Mouse (Mus musculus) c-Kit-positive CD71-negative TER-119-negative erythroid progenitor cells, embryonic 14.5 days (primary cell): Measurements from ENCODE around the gene Gpc3.
A peak's percentile ranks its signal among the peaks of the same experiment; 100 is the strongest.

Source experiments
- DNase-seq: peaks from one replicate; pipeline ENCODE4 v3.0.0-alpha.2; 2013; ENCODE audit warnings: low read depth

The Gpc3 gene

DNA sequence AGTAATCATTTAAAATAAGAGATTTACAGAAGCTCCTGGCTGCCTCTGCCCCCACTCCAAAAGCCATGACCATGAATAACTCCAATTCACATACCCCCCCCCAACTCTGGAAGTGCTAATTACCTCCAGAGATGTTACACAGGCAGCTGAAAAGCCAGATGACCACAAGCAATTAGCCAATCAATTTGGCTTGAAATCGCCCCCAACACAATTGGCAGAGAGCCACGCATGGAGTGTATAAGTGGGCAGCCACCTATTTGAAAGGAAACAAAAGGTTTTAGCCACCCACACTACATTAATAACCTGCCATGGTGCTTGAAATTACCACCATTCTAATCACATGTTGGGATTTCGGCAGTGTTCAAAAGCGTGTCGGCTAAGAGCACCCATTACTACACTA, 55.2 kb downstream of the Gpc3 start:
- DNase-seq: no peak

DNA sequence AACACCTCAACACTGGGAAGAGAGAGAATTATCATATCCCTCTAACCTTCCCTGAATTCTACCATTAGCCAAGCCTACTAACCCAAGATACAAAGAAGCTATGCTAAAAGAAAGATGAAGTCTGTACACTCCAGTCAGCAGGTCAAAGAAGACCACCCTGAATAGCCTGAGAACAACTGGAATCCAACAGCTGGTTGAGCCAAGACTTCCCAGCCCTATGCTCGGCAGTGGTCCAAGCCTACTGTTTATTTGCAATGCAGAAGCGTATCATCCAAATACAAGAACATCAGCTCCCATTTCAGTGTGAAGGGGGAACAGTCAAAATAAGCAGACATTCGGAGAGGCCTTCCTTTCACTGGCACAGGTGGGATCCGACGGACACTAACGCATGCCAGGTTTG, 56.3 kb downstream of the Gpc3 start:
- no peak for DNase-seq

DNA sequence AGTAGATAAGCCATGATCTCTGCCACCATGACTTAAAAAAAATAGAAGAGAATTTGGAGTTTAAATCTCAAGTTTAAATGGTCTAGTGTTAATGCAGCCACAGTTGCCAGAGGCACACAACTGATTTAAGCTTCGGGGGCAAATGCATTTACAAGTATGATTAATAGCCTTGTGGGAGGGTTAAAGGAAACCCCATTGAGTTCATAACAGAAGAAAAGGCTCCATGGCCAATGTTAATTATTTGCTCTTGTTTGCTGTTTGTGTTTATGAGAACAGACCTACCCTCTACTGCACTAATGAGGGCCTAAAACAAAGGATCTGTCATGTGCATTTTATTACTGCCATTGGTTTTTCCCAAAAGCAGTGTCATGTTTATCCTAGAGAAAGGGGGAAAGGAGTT, 62.5 kb downstream of the Gpc3 start:
- DNase-seq: no peak

DNA sequence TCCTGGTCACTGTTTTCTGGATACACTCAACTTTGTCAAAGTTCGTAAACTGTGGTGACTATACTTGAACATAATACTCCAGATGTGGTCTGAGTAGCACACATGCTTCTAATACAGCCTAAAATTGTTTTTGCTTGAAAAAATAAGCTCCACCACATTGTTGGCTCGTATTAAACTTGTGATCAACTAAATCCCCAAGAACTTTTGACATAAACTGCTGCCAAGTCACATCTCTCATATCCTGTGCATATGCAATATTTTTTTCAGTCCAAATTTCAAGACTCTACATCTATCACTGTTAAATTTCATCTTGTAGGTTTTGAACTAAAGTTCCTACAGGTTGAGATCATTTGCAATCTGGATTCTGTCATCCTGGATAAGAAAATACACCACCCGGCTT, 69.1 kb downstream of the Gpc3 start:
- no peak for DNase-seq

DNA sequence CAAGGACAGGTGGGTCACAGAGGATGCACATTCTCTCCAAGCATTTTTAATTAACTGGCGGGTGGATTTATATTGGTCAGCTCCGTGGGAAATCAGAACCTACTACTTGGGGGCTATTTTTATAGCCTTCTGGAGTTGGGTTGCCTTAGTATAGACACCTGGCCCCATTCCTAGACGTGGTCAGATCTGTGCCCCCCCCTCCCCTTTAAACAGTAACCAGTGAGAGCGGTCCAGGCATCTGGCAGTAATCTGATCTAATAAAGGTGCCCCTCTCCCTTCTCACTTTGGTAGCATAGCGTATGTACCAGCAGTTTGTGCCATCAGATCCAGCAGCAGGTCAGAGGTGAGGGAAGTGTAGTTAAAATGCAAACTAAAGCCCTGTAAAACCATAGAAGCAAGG, 76.5 kb downstream of the Gpc3 start:
- DNase-seq: no peak

DNA sequence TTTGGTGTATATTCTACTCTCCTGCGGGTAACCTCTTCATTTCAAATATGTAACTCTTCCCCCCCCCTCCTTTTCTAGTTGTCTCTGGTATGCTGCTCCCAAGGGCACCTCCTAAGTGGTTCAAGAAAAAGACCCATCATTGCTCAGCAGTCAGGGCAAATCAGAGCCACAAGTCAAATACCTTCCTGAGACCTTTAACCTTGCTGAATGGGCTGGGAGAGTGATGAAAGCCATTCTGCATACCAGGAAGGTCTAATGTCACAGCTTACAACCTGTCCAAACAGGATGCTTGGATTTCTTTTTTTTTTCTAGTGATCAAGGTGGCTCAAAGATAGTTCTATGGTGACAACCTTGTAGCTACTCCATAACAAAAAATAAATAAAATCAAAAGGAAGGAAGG, 80.0 kb downstream of the Gpc3 start:
- no peak for DNase-seq

DNA sequence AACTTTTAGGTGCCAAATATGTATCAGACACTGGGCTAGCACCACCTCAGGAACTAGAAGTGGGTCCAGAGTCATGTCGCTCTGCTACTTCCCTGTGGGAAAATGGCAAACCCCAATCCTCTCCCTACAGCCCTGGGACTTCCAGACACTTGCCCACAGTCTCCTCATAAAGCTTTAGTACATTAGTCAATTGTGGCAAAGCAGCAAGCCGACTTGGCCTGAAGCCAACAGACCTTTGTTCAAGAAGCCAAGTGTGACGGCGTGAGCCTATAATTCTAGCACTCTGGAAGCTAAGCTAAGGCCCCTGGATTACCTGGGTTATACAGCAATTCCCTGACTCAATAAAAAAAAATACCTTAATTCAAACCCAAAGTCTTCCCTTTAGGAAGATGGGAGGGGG, 80.7 kb downstream of the Gpc3 start:
- DNase-seq: no peak

DNA sequence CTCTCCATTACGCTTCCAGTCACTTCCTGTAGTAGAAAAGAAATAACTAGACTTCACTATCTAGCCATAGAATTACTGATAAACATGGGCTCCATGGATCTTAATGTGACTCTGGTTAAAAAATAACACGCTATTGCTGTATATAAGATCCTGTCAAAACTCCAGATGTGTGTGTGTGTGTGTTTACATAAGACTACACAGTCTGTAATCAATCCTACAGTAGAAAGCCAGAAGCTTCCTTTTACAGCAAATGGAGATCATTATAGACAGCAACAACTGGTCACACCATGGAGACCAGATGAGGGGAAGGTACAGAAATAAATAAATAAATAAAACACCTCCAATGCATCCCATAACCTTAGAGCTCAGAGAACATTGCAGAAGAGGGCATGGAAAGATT, 81.6 kb downstream of the Gpc3 start:
- no peak for DNase-seq

DNA sequence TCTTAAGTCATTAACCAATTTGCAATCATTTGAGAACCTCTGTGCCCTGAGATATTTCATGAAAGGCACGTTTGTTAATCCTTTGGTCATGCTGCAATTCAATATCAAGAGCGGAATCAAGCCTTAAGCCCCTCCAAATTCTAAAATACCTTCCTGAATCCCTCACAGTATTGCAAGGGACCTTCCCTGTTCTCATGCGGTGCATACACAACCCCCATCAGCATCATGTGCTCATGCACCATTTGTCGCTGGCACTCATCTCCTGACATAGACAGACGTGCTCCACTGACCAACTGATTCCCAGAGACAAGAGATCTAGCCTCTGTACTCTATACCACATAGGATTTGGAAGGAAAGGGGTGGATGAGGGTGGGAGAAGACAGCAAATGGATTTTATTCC, 87.7 kb downstream of the Gpc3 start:
- no peak for DNase-seq

DNA sequence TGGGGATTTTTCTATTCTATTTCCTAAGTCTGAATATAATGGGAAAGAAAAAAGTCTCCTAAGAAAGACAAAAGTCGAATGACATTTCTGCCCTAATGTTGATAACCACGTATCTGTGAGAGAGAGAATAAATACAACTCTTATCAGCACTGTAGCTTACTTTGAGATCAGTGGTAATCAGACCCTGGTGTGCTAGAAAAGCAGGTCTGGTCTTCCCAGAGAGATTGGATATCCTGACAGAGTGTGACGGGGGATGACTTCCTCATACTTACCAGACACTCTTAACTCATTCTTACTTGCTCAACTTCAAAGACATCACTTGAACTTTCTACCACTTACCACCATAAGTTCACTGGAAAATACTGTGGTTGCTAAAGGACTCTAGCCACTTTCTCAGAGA, 88.6 kb downstream of the Gpc3 start:
- no peak for DNase-seq

DNA sequence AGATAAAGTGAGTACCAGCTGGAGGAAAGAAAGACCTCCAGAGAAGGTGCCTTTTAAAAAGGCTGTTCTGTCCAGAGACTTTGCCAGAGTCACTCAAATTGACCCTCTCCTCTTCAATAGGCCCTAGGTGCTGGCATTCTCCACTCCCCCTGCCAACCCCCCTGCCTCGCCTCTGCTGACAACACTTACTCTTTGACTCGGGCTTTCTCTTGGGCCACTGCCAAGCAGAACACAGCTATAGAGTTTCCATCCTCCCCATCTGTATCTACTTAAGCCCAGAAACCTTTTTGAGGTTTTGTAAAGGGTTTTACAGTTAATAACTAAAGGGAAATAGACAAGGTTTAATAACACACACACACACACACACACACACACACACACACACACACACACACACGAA, 99.2 kb downstream of the Gpc3 start:
- DNase-seq: no peak

DNA sequence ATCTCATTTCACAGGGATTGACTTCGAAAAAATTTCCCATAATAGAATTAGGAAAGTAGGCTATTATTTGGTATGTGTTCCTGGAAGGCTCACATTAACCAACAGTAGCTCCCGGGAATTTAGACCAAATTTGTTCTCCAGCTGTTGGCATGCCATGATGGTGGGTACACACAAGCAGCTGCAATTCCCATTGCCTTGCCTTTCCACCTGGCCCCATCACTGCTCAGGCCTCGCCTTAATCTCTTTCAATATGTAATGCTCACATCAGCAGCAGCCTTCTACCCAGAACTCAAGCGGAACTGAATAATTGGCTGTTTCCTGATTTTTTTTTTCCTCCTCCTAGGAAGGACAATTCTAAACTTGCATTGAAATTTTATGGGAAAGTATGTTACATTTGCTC, 102.6 kb downstream of the Gpc3 start:
- DNase-seq: no peak

DNA sequence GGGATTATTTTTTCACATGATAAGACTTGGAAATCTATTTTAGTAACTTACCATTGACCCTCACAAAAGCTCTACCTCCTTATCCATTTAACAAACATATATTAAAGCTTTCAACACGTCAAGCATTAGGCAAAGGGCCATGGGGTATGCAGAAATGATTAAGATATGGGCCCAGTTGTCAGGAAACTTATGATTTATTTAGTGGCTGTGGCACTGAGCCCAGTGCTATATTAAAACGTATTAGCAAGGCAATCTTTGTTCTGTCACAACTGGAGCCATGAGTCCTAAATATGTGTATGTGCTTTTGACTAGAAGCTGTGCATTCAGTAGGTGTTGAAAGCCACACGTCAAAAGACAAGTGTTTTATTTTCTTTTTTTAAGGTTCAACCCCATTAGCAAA, 109.9 kb downstream of the Gpc3 start:
- DNase-seq: no peak

DNA sequence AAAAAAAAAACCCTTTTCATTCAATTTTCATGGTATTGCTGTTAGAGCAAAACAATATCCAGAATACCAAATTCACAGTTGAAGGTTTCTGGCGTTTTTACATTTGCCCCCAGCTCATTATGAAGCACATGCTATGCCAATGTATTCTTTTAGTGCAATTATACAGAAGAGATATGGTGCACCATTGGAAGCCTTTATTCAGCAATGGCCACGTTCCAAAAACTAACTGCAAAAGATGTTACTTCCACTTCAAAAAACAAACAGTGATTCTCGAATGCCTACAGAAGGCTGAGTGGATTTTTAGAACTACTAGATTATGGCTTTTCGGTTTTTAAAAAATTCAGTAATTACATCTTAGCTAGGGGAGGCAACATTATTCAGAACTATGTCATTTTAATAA, 124.3 kb downstream of the Gpc3 start:
- no peak for DNase-seq

DNA sequence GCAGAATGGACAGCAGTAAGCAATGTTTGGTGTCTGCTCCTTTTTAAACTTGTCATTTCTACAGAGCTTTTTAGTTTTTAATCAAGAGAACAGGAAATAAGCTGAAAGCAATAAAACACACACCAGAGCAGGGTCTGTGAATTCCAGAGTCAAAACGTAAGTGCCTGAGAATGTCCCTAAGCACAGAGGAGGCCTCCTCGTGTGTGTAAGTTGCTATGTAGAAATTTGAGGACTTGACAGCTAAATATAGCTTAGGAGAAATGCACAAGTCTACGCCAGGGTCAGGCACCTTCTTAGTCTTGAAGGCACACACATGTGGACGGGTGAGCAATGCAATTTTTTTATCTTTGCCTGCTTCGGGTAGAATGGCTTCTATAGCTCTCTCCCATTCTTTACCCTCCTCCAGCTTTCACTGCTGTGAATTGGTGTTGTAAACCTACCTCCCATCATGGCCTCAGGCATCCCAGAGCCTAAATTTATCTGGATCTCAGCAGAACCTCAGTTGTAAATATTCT, 158.6 kb downstream of the Gpc3 start:
- no peak for DNase-seq

DNA sequence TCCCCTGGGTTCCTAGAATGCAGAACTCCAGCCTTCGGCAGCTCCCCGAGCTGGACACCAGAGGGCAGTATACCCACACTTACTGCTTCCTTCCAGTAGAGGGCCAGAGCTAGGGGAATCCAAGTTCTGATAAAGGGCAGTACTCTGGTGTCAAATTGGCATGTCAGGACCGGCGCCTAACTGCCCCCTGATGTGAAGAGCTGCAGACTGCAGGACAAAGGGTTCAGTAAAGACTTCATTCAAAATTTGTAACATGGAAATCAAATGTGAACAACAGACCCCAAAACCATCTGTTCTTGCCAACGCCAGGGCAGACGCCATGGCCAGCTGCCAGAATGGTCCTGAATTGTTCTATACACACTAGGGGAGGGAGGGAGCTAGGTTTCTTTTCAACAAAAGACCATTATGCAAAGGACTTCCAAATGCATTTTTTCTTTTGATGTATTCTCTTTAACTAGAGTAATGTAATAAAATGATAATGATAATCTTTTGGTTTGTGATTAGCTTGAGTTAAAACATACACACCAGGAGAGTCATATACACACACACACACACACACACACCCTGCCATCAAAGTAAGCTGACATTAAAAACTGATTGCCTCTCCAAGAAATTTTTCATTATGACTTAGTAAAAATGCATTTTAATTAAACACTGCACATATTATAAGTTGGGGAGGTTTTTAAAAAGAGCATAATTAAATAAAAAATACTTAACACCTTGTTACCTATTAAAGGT, 160.1 kb downstream of the Gpc3 start:
- DNase-seq: peak; percentile 49

DNA sequence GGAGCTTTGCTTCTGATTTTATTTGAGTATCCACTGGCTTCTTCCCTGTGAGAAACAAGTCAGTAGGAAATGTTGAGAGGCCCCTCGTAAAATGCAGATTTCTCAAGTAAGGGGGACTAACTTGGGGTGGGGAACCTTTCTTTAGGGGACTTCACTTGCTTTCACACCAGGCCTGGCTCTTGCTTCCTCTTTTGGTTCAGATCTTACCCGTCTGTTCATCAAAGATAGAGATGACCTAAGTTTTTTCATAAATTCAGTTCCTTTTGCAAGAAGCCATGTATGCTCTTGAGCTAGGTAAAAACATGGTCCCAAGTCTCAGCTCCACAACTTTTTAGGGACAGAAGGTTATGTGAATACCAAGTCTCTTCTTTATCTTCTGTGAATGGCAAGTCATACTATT, 164.6 kb downstream of the Gpc3 start:
- no peak for DNase-seq

DNA sequence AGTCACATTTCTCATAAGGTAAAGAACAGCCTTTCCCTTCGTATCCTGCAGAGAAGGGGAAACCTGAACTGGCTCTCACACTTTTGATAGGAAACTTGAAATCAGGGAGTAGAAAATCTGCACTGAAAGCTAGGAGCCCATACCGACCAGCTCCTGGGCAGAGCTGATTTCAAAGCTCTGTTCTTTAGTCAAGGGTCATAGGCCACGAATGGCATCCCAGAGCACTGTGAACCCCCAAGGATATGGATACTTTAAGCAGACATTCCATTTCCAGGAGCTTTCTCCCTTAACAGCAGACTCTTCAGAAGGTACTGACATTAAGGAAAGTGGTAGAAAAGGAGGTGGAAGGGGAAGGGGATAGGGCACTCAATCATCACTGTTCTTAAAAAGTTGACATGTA, 165.3 kb downstream of the Gpc3 start:
- DNase-seq: no peak

DNA sequence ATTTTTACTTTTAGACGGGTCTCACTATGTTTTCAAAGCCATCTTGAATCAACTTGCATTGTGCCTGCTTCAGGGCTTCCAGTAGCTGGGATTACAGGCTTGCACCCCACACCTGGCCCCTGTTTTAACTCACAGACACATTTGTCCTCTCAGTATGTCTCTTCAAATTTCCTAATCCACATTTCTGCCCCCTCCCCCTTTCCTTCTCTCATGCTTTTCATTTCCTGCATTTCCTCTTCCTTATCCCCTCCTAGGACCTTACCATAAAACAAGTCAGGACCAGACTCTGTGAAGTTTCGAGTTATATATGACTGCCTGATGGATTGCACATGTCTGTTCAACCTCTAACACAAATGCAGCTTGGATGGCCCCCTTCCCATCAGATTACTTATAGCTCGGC, 167.2 kb downstream of the Gpc3 start:
- no peak for DNase-seq

DNA sequence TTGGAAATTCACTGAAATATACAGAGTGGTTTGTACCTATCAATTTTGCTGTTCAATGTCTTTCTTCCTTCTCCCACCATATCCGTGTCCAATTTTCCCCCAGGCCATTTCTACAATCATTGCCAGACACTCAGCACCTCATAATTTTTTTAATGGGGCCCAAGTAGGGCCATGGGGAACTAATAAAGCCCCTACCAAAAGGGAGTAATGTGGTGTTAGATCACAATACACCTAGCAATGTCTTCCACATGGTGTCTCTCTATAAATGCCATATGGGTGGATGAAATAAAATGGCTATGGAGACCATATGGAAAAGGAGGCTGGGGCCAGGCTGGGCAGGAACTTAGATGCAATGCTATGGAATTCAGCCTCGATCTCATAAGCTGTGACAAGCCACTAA, 168.8 kb downstream of the Gpc3 start:
- no peak for DNase-seq

DNA sequence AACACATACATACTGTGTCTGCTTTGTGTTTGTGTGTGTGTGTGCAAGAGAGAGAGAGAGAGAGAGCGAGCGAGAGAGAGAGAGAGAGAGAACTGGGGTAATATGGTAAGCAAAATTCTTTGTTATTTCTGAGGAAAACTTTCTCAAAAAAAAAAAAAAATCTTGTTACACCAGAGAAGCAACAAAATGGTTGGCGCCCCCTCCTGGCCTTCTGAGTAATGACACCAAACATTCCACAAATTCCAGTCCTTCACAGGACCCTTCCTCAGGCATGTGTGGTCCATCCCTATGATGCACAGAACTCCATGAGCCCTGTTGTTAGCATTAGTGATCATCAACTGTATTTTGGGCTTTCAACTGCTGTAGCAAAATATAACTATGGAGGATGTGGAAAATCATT, 172.0 kb downstream of the Gpc3 start:
- DNase-seq: no peak

DNA sequence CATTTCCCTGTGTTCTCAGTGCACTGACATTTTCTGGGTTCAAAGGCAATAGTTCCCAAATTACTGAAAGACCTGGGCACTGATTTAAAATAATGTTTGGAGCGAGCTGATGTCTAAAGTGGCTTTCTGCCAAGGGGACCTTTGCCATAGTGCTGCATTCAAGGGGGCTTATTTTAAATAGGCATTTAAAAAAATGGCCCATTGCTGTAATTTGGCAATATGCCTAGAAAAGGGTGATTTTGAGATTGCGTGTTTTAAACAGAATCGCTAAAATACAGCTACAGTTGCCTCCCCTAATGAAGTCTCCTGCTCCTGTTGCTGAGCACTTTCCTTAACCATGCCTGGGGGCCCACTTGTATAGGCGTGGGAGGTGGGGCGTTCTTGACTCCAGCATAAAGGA, 174.3 kb downstream of the Gpc3 start:
- no peak for DNase-seq

DNA sequence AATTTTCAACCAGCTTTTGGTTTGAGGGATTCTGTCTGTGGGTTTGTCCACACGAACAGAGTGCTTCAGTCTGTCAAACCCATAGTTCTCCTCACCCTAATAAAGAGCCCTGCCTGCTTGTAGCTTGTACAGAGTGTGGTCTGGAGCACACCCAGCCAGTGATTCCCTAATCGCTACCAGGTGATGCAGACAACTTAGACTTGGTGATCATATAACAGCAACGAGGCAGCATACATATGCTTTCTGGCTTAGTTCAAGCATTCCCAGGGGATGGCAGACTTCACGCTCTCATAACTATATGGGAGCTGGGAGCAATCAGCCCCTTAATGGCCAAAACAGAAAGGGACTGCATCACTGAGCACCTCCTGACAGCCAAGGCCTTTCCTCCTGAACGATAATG, 188.1 kb downstream of the Gpc3 start:
- DNase-seq: no peak

DNA sequence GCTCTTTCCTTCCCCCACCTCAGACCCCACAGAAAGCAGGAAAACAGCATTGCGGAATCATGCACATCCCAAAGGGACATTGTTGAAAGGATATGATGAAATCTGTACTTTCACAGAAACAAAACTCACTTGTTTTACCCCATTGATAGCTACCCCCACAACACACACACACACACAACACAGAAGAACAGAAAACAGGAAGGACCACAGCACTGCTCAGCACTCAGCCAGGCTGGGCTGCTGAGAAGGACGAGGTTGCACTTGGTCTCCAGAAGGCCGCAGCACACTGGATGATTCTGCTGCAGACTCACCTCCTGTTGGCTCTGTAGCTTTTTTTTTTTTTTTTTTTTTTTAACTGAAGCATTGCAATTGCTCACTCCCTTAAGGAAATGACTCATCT, 193.9 kb downstream of the Gpc3 start:
- DNase-seq: no peak

DNA sequence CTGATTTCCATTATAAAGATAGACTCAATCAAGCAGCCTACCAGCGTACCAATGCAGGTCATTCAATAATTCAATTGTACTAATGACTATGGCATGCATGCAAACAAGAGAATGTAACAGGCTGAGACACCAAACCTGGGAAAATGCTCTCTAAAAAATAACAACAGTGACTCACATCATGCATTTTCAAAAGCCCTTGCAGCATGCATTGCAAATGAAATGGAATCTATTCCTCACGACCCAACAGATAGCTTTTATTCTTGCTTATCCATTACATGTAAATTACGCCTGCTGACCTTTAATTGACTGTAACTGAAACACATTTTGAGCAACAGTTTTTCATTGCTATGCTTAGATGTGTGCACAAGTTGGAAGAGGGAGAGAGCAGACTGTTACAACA, 200.8 kb downstream of the Gpc3 start:
- DNase-seq: no peak
